Mouse (Mus musculus) midbrain, embryonic 11.5 days (tissue): ENCODE measurements around the gene Zfp280b. TPM values are rescaled to one million over a fixed set of nuclear protein-coding genes. Genes with fewer than 3 reads are reported as not detected.
A peak's percentile ranks its signal among the peaks of the same experiment; 100 is the strongest.
"Not testable (repeated sequence)": the region's sequence is repeated elsewhere in the genome, so short reads cannot be mapped to it uniquely, and the experiment has no call there.

ENCODE experiments used
- ATAC-seq: fragments of 200-750 bp; cut with Nextera tagmentation; 2 replicates; pipeline ENCODE4 v1.8.0; 2017; ENCODE audit warnings: moderate TSS enrichment, moderate library complexity; ENCODE audit not compliant: low FRiP score
- DNase-seq: peaks from one replicate; pipeline ENCODE4 v3.0.0; 2015; ENCODE audit warnings: low spot score; ENCODE audit errors: missing footprints
- H3K27ac ChIP-seq: fragments of 300-500 bp; sonication (generic); 2 replicates; pipeline ENCODE4 v1.5.1; 2014; ENCODE audit warnings: low read depth, low read length
- H3K27me3 ChIP-seq: fragments of 300-500 bp; sonication (generic); 2 replicates; pipeline ENCODE4 v1.6.1; 2014; ENCODE audit warnings: mild to moderate bottlenecking, low read length, moderate library complexity, mixed read lengths; ENCODE audit not compliant: control insufficient read depth, insufficient read depth
- H3K36me3 ChIP-seq: fragments of 300-500 bp; sonication (generic); 2 replicates; pipeline ENCODE4 v1.6.1; 2014; ENCODE audit warnings: mild to moderate bottlenecking, low read length, moderate library complexity, mixed read lengths; ENCODE audit not compliant: control insufficient read depth, insufficient read depth
- H3K4me1 ChIP-seq: fragments of 300-500 bp; sonication (generic); 2 replicates; pipeline ENCODE4 v1.6.1; 2014; ENCODE audit warnings: low read length; ENCODE audit not compliant: control insufficient read depth, insufficient read depth
- H3K4me2 ChIP-seq: fragments of 300-500 bp; sonication (generic); 2 replicates; pipeline ENCODE4 v1.6.1; 2014; ENCODE audit warnings: mild to moderate bottlenecking, moderate library complexity
- H3K4me3 ChIP-seq: fragments of 300-500 bp; sonication (generic); 2 replicates; pipeline ENCODE4 v1.5.1; 2014; ENCODE audit warnings: low read depth, low read length
- H3K9ac ChIP-seq: fragments of 300-500 bp; sonication (generic); 2 replicates; pipeline ENCODE4 v1.6.1; 2014; ENCODE audit warnings: low read length
- H3K9me3 ChIP-seq: fragments of 300-500 bp; sonication (generic); 2 replicates; pipeline ENCODE4 v1.6.1; 2016; ENCODE audit warnings: low read length; ENCODE audit not compliant: control insufficient read depth
- WGBS: fragments of 180-500 bp; shearing (Covaris S2); extraction: QIAGEN DNeasy Blood & Tissue Kit; methylation state at CpG from one replicate; pipeline ENCODE4 v1.1.7; 2014; 5-methylcytosine and 5-hydroxymethylcytosine counted together
- polyA plus RNA-seq: library from polyadenylated mRNA; unstranded; fragments of >200 nt; fragmentation: Nextera tagmentation; extraction: Ambion mirVana; gene quantifications from 2 replicates; pipeline ENCODE4 v1.2.1, GENCODE M21; 2014

The Zfp280b gene
- polyA plus RNA-seq, result 33.2 and 34.3 TPM in 2 replicates

- H3K4me3 ChIP-seq, result peak within 1 kb of the TSS; percentile 60
- ATAC-seq (peak; percentile 99), DNase-seq (peak; percentile 99)
- peaks cover 6% of the 10 kb centered on the region for H3K4me1 ChIP-seq
- no peaks in the 10 kb centered on the region for H3K9me3 ChIP-seq
- H3K9ac ChIP-seq, result peak within 1 kb of the TSS; percentile 97
- H3K27ac ChIP-seq, result peak within 1 kb of the TSS; percentile 50
- H3K27me3 ChIP-seq, result no peaks in the 10 kb centered on the region
- peak within 1 kb of the TSS; percentile 73 for H3K4me2 ChIP-seq
- under 1% methylated on average over 54 of the region's 58 CpGs for WGBS
- H3K36me3 ChIP-seq, result peaks cover 5% of the 10 kb centered on the region; the same call in 1 of the 2 replicates
Measured at GRCm38 (mm10) chr10:76032402-76033118, at the start of gene Zfp280b. Gene Zfp280b, plus strand, starts transcription at chr10:76032650.

GRCm38 (mm10) chr10:75990430-75991042, 41.9 kb upstream of the Zfp280b start:
- H3K27ac ChIP-seq, result no peak overlapping the region
- no peaks in the 10 kb centered on the region for H3K4me1 ChIP-seq
- no peaks in the 10 kb centered on the region for H3K9me3 ChIP-seq
- 65% methylated on average over 4 of the region's 4 CpGs for WGBS
- H3K36me3 ChIP-seq, result no peaks in the 10 kb centered on the region
- no peak overlapping the region for H3K4me2 ChIP-seq
- ATAC-seq (no peak), DNase-seq (no peak)
- no peak overlapping the region for H3K9ac ChIP-seq
- H3K4me3 ChIP-seq, result no peak overlapping the region
- H3K27me3 ChIP-seq, result no peaks in the 10 kb centered on the region

GRCm38 (mm10) chr10:75993616-75994240, 38.7 kb upstream of the Zfp280b start:
- Histone ChIP-seq H3K4me2 (no peak overlapping the region), H3K4me3 (no peak overlapping the region), H3K27me3 (no peaks in the 10 kb centered on the region; the same call in 1 of the 2 replicates), H3K4me1 (no peaks in the 10 kb centered on the region), H3K9me3 (no peaks in the 10 kb centered on the region), H3K36me3 (no peaks in the 10 kb centered on the region), H3K27ac (no peak overlapping the region), H3K9ac (no peak overlapping the region)
- DNase-seq (no peak), ATAC-seq (no peak)
- WGBS, result 89% methylated on average over 15 of the region's 15 CpGs

- WGBS, result 76% methylated on average over 12 of the region's 13 CpGs
- H3K4me3 ChIP-seq, H3K4me2 ChIP-seq, H3K27ac ChIP-seq, H3K9ac ChIP-seq, H3K36me3 ChIP-seq, H3K9me3 ChIP-seq, H3K4me1 ChIP-seq, ATAC-seq, DNase-seq, H3K27me3 ChIP-seq: not testable (repeated sequence)
Measured at GRCm38 (mm10) chr10:75994531-75995210, 37.8 kb upstream of the Zfp280b start.

- Histone ChIP-seq H3K27ac (no peak overlapping the region), H3K4me1 (no peaks in the 10 kb centered on the region)
Measured at GRCm38 (mm10) chr10:75995463-75995862, 37.0 kb upstream of the Zfp280b start.

GRCm38 (mm10) chr10:75996315-75996714, 36.1 kb upstream of the Zfp280b start:
- no peak overlapping the region for H3K27ac ChIP-seq
- ATAC-seq (no peak), DNase-seq (no peak)
- H3K4me1 ChIP-seq, result no peaks in the 10 kb centered on the region
- no peak overlapping the region for H3K4me3 ChIP-seq
- WGBS, result 70% methylated on average over 3 of the region's 3 CpGs
- no peaks in the 10 kb centered on the region; the same call in 1 of the 2 replicates for H3K27me3 ChIP-seq
- H3K36me3 ChIP-seq, result no peaks in the 10 kb centered on the region
- H3K9ac ChIP-seq, result no peak overlapping the region
- H3K4me2 ChIP-seq, result no peak overlapping the region
- no peaks in the 10 kb centered on the region for H3K9me3 ChIP-seq

More at GRCm38 (mm10) chr10:75995463-75995862, 37.0 kb upstream of the Zfp280b start:
- Histone ChIP-seq H3K27me3 (no peaks in the 10 kb centered on the region; the same call in 1 of the 2 replicates), H3K4me2 (no peak overlapping the region), H3K36me3 (no peaks in the 10 kb centered on the region), H3K9ac (no peak overlapping the region), H3K4me3 (no peak overlapping the region), H3K9me3 (no peaks in the 10 kb centered on the region)
- DNase-seq, result no peak
- ATAC-seq, result no peak
- 92% methylated on average over 11 of the region's 11 CpGs for WGBS

- 27% methylated on average over 6 of the region's 7 CpGs for WGBS
- Histone ChIP-seq H3K4me3 (no peak overlapping the region), H3K4me1 (no peaks in the 10 kb centered on the region), H3K9ac (no peak overlapping the region), H3K27ac (no peak overlapping the region), H3K27me3 (no peaks in the 10 kb centered on the region; the same call in 1 of the 2 replicates), H3K36me3 (no peaks in the 10 kb centered on the region), H3K9me3 (no peaks in the 10 kb centered on the region), H3K4me2 (no peak overlapping the region)
- DNase-seq, result no peak
- no peak for ATAC-seq
Measured at GRCm38 (mm10) chr10:76001160-76001559, 31.3 kb upstream of the Zfp280b start.

- H3K4me1 ChIP-seq, result no peaks in the 10 kb centered on the region
- DNase-seq, result no peak
- H3K9me3 ChIP-seq, result no peaks in the 10 kb centered on the region
- H3K9ac ChIP-seq, result no peak overlapping the region
- no peaks in the 10 kb centered on the region for H3K27me3 ChIP-seq
- ATAC-seq, result no peak
- H3K36me3 ChIP-seq, result no peaks in the 10 kb centered on the region
- no peak overlapping the region for H3K27ac ChIP-seq
- 39% methylated on average over 3 of the region's 3 CpGs for WGBS
- H3K4me2 ChIP-seq, result no peak overlapping the region
- no peak overlapping the region for H3K4me3 ChIP-seq
Measured at GRCm38 (mm10) chr10:76002101-76002521, 30.3 kb upstream of the Zfp280b start.
